Mouse (Mus musculus) frontal cortex, postnatal 36 days (tissue): ENCODE measurements around the gene Ttc14.

ENCODE experiments used
- DNase-seq, 2 experiments: peaks; one replicate each; pipeline ENCODE4 v3.0.0; 2022; ENCODE audit warnings: low spot score in 2 of 2

The Ttc14 gene

GRCm38 (mm10) chr3:33799617-33800512 is at the start of gene Ttc14:
Gene Ttc14 (plus strand): TSS chr3:33799832.
- peak; percentile 98 for DNase-seq

GRCm38 (mm10) chr3:33790975-33791374 is 8.7 kb upstream of the Ttc14 start:
- no peak for DNase-seq

- DNase-seq, result peak in 1 of 2 experiments; percentile 22
Measured at GRCm38 (mm10) chr3:33800513-33800820, 835 bp downstream of the Ttc14 start.

GRCm38 (mm10) chr3:33807151-33807550 is 7.5 kb downstream of the Ttc14 start:
- peak in 1 of 2 experiments; percentile 26 for DNase-seq

- peak in 1 of 2 experiments; percentile 20 for DNase-seq
Measured at GRCm38 (mm10) chr3:33824135-33824946, 24.7 kb downstream of the Ttc14 start.

- DNase-seq, result no peak
Measured at GRCm38 (mm10) chr3:33832351-33832750, 32.7 kb downstream of the Ttc14 start.

- no peak for DNase-seq
Measured at GRCm38 (mm10) chr3:33836576-33836975, 36.9 kb downstream of the Ttc14 start.

- DNase-seq, result no peak
Measured at GRCm38 (mm10) chr3:33838877-33839276, 39.2 kb downstream of the Ttc14 start.

GRCm38 (mm10) chr3:33843801-33844632 is 44.4 kb downstream of the Ttc14 start, which contains the start of gene Ccdc39:
Gene Ccdc39 (minus strand): TSS chr3:33844310.
- peak; percentile 77 to 88 for DNase-seq

- DNase-seq, result no peak
Measured at GRCm38 (mm10) chr3:33846639-33847038, 47.0 kb downstream of the Ttc14 start.

GRCm38 (mm10) chr3:33850856-33851255 is 51.2 kb downstream of the Ttc14 start:
- no peak for DNase-seq

- peak in 1 of 2 experiments; percentile 37 for DNase-seq
Measured at GRCm38 (mm10) chr3:33853062-33853461, 53.4 kb downstream of the Ttc14 start.

GRCm38 (mm10) chr3:33858939-33859338 is 59.3 kb downstream of the Ttc14 start:
- DNase-seq, result no peak

GRCm38 (mm10) chr3:33864000-33864540 is 64.4 kb downstream of the Ttc14 start:
- DNase-seq, result no peak
